Mouse (Mus musculus): ENCODE measurements at regions not wholly inside any gene's neighbourhood (a gene's known extent, or its start where the extent isn't known, plus 50 kb on each side); places are given as distances from the start of the nearest gene placed in this dataset.

DNA sequence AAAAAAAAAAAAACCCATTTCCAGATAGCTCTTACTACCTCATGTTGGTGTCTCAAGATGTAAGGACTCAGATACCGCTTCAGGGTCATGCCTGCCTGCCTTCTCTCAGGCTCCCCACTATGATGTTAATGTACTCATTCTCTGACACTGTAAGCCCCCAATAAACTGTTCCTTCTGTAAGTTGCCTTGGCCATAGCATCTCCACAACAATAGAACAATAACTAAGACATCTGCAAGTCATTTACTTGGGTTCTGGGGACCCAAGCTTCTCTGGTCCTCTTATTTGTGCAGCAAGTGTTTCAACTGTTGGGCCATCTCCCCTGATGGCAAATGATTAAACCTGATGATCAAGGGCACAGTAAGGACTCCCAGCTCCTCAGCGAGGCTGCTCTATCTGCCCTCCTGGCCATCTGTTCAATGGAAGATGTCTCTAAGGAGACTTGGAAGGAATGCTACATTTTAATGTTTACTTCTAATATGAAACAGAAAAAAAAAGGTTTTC lies 520.8 kb upstream of the Rgma start:
- TF ChIP-seq POLR2A (IDR thresholded peaks at IDR 0.05; ENCODE audit: extremely low read depth, insufficient read depth, low read length) = no peak
- TF ChIP-seq CTCF (IDR thresholded peaks at IDR 0.05; ENCODE audit: low read depth, low read length) = no peak
